Mouse (Mus musculus) spleen, adult 2 months (tissue): ENCODE results near the gene Pigp. TPM values are rescaled to one million over a fixed set of nuclear protein-coding genes. Genes with fewer than 3 reads are reported as not detected.

Source experiments
- DNase-seq, 2 experiments: peaks; one replicate each; pipeline versions ENCODE4 v3.0.0 to v3.0.0-alpha.2; 2012 to 2021; ENCODE audit warnings: low spot score in 2 of 2, low read depth in 1 of 2
- H3K27ac ChIP-seq: fragments of 200-500 bp; 2 replicates; pipeline ENCODE4 v1.5.1; 2012; ENCODE audit warnings: low read length, inconsistent platforms; ENCODE audit not compliant: insufficient read depth
- H3K27me3 ChIP-seq: fragments of 200-500 bp; 2 replicates; pipeline ENCODE4 v1.6.1; 2012; ENCODE audit warnings: mild to moderate bottlenecking, moderate library complexity, low read length, inconsistent platforms; ENCODE audit not compliant: control insufficient read depth, insufficient read depth
- H3K36me3 ChIP-seq: fragments of 200-500 bp; 2 replicates; pipeline ENCODE4 v1.6.1; 2012; ENCODE audit warnings: mild to moderate bottlenecking, low read length, inconsistent platforms; ENCODE audit not compliant: control insufficient read depth, insufficient read depth
- H3K4me1 ChIP-seq: fragments of 200-500 bp; 2 replicates; pipeline ENCODE4 v1.6.1; 2011; ENCODE audit warnings: inconsistent platforms; ENCODE audit not compliant: control insufficient read depth, insufficient read depth, insufficient read length
- H3K4me3 ChIP-seq: fragments of 200-500 bp; 2 replicates; pipeline ENCODE4 v1.5.1; 2011; ENCODE audit warnings: mild to moderate bottlenecking, inconsistent platforms; ENCODE audit not compliant: insufficient read depth, insufficient read length; ENCODE audit errors: extremely low read depth
- CTCF ChIP-seq: fragments of 200-500 bp; IDR thresholded peaks from 2 replicates; pipeline ENCODE4 v1.5.1; 2011; ENCODE audit warnings: mild to moderate bottlenecking, inconsistent platforms; ENCODE audit not compliant: insufficient read depth, insufficient read length, insufficient replicate concordance; ENCODE audit errors: extremely low read depth
- POLR2A ChIP-seq: fragments of 200-500 bp; IDR thresholded peaks from 2 replicates; pipeline ENCODE4 v1.6.1; 2011; ENCODE audit warnings: low read depth, low read length, inconsistent platforms
- WGBS: fragments of 180-500 bp; shearing (Covaris S2); methylation state at CpG from one replicate; pipeline ENCODE4 v1.1.7; 2018; 5-methylcytosine and 5-hydroxymethylcytosine counted together
- polyA plus RNA-seq: library from polyadenylated mRNA; depleted of rRNA; stranded (reverse); fragments of >200 nt; gene quantifications from 2 replicates; pipeline ENCODE4 v1.2.3, GENCODE M21; 2012; rRNA removed

The Pigp gene
- polyA plus RNA-seq: 8.8 and 9.7 TPM in 2 replicates

GRCm38 (mm10) chr16:94371301-94371931, at the start of gene Pigp:
Pigp (minus strand) TSS chr16:94371842.
- TF ChIP-seq CTCF: peak; percentile 3; the same call in 1 of the 2 replicates
- TF ChIP-seq POLR2A: no peak

DNA sequence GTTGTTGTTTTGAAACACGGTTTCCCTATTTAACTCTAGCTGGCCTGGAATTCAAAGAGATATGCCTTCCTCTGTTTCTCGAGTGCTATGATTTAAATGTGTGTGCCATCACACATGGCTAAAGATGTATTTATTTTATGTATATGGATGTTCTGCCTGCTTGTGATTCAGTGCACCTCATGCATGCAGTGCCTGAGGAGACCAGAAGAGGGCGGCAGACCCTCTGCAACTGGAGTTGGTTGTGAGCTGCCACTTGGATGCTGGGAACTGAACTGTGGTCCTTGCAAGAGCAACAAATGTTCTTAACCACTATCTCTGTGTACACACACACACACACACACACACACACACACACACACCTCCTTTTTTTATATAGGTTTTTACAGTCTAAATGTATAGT, 48.9 kb upstream of the Pigp start:
- H3K36me3 ChIP-seq: peaks cover 31% of the 10 kb centered on the region
- H3K4me3 ChIP-seq: no peak overlapping the region

More at GRCm38 (mm10) chr16:94371301-94371931, at the start of gene Pigp:
- WGBS: under 1% methylated on average over 39 of the region's 43 CpGs
- Histone ChIP-seq H3K27me3 (no peaks in the 10 kb centered on the region), H3K27ac (peak within 1 kb of the TSS; percentile 89), H3K36me3 (no peaks in the 10 kb centered on the region), H3K4me3 (peak within 1 kb of the TSS; percentile 93), H3K4me1 (peaks cover 5% of the 10 kb centered on the region)
- peak; percentile 22 to 35 for DNase-seq

DNA sequence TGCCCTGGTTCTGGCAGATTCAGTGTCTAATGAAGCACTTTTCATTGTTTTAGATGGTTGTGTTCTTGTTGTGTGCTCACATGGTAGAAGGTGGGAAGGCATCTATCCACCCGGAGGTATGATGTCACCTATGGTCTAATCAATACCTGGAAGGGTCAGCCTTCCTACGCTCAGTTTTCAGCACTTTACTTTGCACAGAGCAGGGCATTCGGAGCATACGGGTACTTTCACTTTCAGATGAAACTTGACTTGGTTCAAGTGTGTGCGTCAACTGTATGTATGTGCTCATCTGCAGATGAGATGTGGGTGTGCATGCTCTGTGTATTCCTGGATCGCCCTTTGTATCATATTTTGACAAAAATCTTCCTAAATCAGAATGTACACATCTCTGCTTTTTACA, 42.5 kb upstream of the Pigp start:
- Histone ChIP-seq H3K4me1 (no peaks in the 10 kb centered on the region), H3K27me3 (no peaks in the 10 kb centered on the region), H3K27ac (no peak overlapping the region), H3K4me3 (no peak overlapping the region), H3K36me3 (peaks cover 4% of the 10 kb centered on the region)
- 80% methylated on average over 6 of the region's 6 CpGs for WGBS
- no peak for DNase-seq
- no peak for TF ChIP-seq POLR2A
- TF ChIP-seq CTCF: no peak

More for the DNA sequence above, 48.9 kb upstream of the Pigp start:
- H3K27me3 ChIP-seq: no peaks in the 10 kb centered on the region
- H3K27ac ChIP-seq: no peak overlapping the region
- DNase-seq: no peak
- no peaks in the 10 kb centered on the region for H3K4me1 ChIP-seq
- TF ChIP-seq CTCF (peak; percentile 35; the same call in 1 of the 2 replicates), POLR2A (no peak)
- 98% methylated on average over 3 of the region's 3 CpGs for WGBS

DNA sequence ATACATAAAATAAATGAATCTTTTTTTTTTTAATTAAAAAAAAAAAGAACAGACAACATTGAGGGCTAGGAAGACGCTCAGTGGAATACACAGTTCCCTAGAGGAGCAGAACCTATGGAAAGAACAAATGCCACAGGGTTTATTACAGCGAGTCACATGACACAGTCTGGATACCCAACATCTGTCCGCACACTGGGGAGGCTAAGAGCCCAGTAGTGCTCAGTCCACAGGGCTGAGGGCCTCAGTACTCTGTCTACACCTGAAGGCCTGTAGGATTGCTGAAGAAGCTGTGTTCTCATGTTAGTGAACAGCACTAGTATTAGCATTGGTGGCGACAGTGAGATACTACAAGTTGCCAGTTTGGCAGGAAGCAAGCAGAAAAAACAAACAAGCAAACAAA, 41.1 kb upstream of the Pigp start:
- DNase-seq: no peak
- no peak for TF ChIP-seq CTCF
- no peak for TF ChIP-seq POLR2A
- no peaks in the 10 kb centered on the region for H3K27me3 ChIP-seq
- over 99% methylated on average over 4 of the region's 4 CpGs for WGBS
- no peaks in the 10 kb centered on the region for H3K4me1 ChIP-seq
- peaks cover 1% of the 10 kb centered on the region; the same call in 1 of the 2 replicates for H3K36me3 ChIP-seq
- no peak overlapping the region for H3K27ac ChIP-seq
- no peak overlapping the region for H3K4me3 ChIP-seq

DNA sequence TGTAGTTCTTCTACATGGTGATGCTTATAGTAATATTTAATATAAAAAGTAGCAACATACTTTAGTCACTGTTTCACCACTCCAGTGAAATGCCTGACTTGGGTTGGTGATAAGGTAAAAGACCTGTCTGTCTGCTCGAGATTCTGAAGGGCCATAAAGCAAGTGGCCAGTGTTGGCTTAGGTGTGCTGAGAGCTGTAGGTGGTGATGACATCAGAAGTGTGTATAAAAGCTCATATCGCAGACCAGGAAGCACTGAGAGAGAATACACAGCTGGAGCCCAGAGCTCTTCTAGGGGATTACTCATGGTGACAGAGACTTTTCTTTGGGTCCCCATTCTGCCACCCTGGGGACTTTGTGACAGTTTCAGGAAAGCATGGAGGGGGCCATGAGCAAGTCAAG, 40.6 kb upstream of the Pigp start:
- WGBS: 89% methylated on average over 2 of the region's 2 CpGs
- H3K27me3 ChIP-seq: no peaks in the 10 kb centered on the region
- no peak overlapping the region for H3K27ac ChIP-seq
- peaks cover under 1% of the 10 kb centered on the region; the same call in 1 of the 2 replicates for H3K36me3 ChIP-seq
- no peak overlapping the region for H3K4me3 ChIP-seq
- no peaks in the 10 kb centered on the region for H3K4me1 ChIP-seq
- no peak for TF ChIP-seq CTCF
- no peak for DNase-seq

- no peak for TF ChIP-seq POLR2A
- no peak for TF ChIP-seq CTCF
- H3K36me3 ChIP-seq: no peaks in the 10 kb centered on the region; the same call in 1 of the 2 replicates
- no peaks in the 10 kb centered on the region for H3K27me3 ChIP-seq
- WGBS: 66% methylated on average over 3 of the region's 3 CpGs
- DNase-seq: no peak
- no peak overlapping the region for H3K4me3 ChIP-seq
- no peaks in the 10 kb centered on the region for H3K4me1 ChIP-seq
- H3K27ac ChIP-seq: no peak overlapping the region
Measured at GRCm38 (mm10) chr16:94411287-94411686, 39.6 kb upstream of the Pigp start.

DNA sequence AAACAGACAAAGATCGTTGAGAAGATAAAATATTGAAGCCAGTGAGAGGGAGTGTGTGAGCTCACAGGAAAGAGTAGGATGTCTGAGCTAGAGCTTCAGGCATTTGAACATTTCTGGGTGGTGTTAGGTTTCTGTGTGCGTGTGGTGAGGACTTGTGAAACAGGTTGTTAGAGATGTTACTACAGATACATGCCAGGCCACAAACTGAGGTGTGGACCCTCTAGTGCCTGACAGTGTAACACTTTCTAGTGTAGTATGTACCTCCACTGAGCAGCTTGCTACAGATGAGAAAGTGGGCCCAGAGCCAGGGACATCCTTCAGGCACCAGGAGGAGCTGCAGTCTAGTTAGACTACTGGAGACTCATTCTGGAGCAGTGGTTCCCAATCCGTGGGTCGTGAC, 30.5 kb upstream of the Pigp start:
- 83% methylated on average over 4 of the region's 4 CpGs for WGBS
- H3K4me1 ChIP-seq: no peaks in the 10 kb centered on the region; the same call in 1 of the 2 replicates
- no peak overlapping the region for H3K4me3 ChIP-seq
- no peak for DNase-seq
- H3K27ac ChIP-seq: no peak overlapping the region
- H3K27me3 ChIP-seq: no peaks in the 10 kb centered on the region
- TF ChIP-seq CTCF: no peak
- TF ChIP-seq POLR2A: no peak
- peaks cover 5% of the 10 kb centered on the region; the same call in 1 of the 2 replicates for H3K36me3 ChIP-seq
